9 mouse cellular contexts compared by ENCODE assay signal in genomic region chr19:11292990-11293389, GRCm38 (mm10). TPM values are rescaled to one million over a fixed set of nuclear protein-coding genes. Genes with fewer than 3 reads are reported as not detected.
DNase-seq lines count a peak whose midpoint lies in the region; ATAC-seq lines count a peak whose summit lies in the region.
"Had no signal": no experiment of that assay in that cellular context is flagged by ENCODE, and none has a peak within 500 bp of the region (broad histone marks: within the 10 kb centered on the region; RNA-seq: fewer than 3 reads in every experiment).

No protein-coding gene starts in this region.

- peak overlapping the region; percentile 43 for H3K4me3 ChIP-seq in kidney, embryonic 15.5 days (replicated peaks)
- H3K4me3 ChIP-seq in limb, embryonic 10.5 days, result peak overlapping the region; percentile 43

- peak overlapping the region; percentile 36 for H3K9ac ChIP-seq in kidney, embryonic 15.5 days

- no peak for DNase-seq in kidney, adult 18-20 months
- peak; percentile 8 for DNase-seq in adrenal gland, postnatal 14 days
- DNase-seq in heart, adult 8-10 months (ENCODE audit: low spot score), result peak; percentile 20
- peak; percentile 39 for DNase-seq in limb, embryonic 10.5 days (ENCODE audit: low spot score)
- peak; percentile 59 for DNase-seq in naive thymus-derived CD4-positive, alpha-beta T cell, adult 2 months (ENCODE audit: low read depth)
- no peak for DNase-seq in cerebellum, adult 11-12 months

- H3K4me1 ChIP-seq in kidney, embryonic 15.5 days, result no peaks in the 10 kb centered on the region
- no peaks in the 10 kb centered on the region for H3K4me1 ChIP-seq in limb, embryonic 10.5 days

- H3K27ac ChIP-seq in kidney, embryonic 15.5 days, result 0 out of 2 replicates have a peak overlapping the region, but pooled peaks have one; percentile 45
- H3K27ac ChIP-seq in limb, embryonic 10.5 days, result peak overlapping the region; percentile 64

- H3K36me3 ChIP-seq in kidney, embryonic 15.5 days, result no peaks in the 10 kb centered on the region
- H3K36me3 ChIP-seq in limb, embryonic 10.5 days, result no peaks in the 10 kb centered on the region

- H3K4me2 ChIP-seq in kidney, embryonic 15.5 days, result peak overlapping the region; percentile 58

- H3K27me3 ChIP-seq in kidney, embryonic 15.5 days, result no peaks in the 10 kb centered on the region
- H3K27me3 ChIP-seq in limb, embryonic 10.5 days (ENCODE audit: low read depth, poor library complexity, severe bottlenecking), result no peaks in the 10 kb centered on the region

- 11% methylated on average over 12 of the region's 12 CpGs for whole genome bisulfite sequencing in kidney, embryonic 15.5 days
- 13% methylated on average over 12 of the region's 12 CpGs for WGBS in limb, embryonic 10.5 days

- no peak for ATAC-seq in kidney, embryonic 15.5 days (replicated peaks; ENCODE audit: low FRiP score)
- no peak for ATAC-seq in frontal cortex, adult (ENCODE audit: low TSS enrichment)

- no peaks in the 10 kb centered on the region for H3K9me3 ChIP-seq in kidney, embryonic 15.5 days (replicated peaks)
- H3K9me3 ChIP-seq in limb, embryonic 10.5 days (replicated peaks), result no peaks in the 10 kb centered on the region

RNA-seq across cellular contexts. Expression of gene Ms4a5, which starts 9.3 kb away (rescaled TPM):
- polyA plus RNA-seq in kidney, embryonic 15.5 days (2015; fragmentation: Nextera tagmentation; extraction: Ambion mirVana), result not detected in 2 replicates
- total RNA-seq in adrenal gland, postnatal 14 days (2021), result not detected in 2 replicates
- not detected for total RNA-seq in heart, adult 8-10 months (2022)
- polyA plus RNA-seq in limb, embryonic 10.5 days (2016; fragmentation: Nextera tagmentation; extraction: Ambion mirVana), result not detected in 2 replicates
- total RNA-seq: layer of hippocampus, postnatal 10 days had no signal

RNA-seq across cellular contexts. Expression of gene Ms4a14, which starts 21.3 kb away (rescaled TPM):
- polyA plus RNA-seq in kidney, embryonic 15.5 days (2015; fragmentation: Nextera tagmentation; extraction: Ambion mirVana), result 0.06 TPM in 2 replicates
- total RNA-seq in adrenal gland, postnatal 14 days (2021), result not detected in 2 replicates
- under 1 TPM in 3 of 4 experiments, not detected in 1; 0.12 to 0.20 (median 0.13) TPM for total RNA-seq in heart, adult 8-10 months (2022)
- not detected in 2 replicates for polyA plus RNA-seq in limb, embryonic 10.5 days (2016; fragmentation: Nextera tagmentation; extraction: Ambion mirVana)
- total RNA-seq: layer of hippocampus, postnatal 10 days had no signal

RNA-seq across cellular contexts. Expression of gene Ms4a1, which starts 26.9 kb away (rescaled TPM):
- polyA plus RNA-seq in kidney, embryonic 15.5 days (2015; fragmentation: Nextera tagmentation; extraction: Ambion mirVana), result not detected in 2 replicates
- total RNA-seq in adrenal gland, postnatal 14 days (2021), result 1.8 and 9.8 TPM in 2 replicates
- total RNA-seq in heart, adult 8-10 months (2022), result under 1 TPM; 0.33 to 0.78 (median 0.34) TPM
- polyA plus RNA-seq in limb, embryonic 10.5 days (2016; fragmentation: Nextera tagmentation; extraction: Ambion mirVana), result not detected in 2 replicates

RNA-seq across cellular contexts. Expression of gene Ms4a7, which starts 43.0 kb away (rescaled TPM):
- 5.1 TPM in 2 replicates for polyA plus RNA-seq in kidney, embryonic 15.5 days (2015; fragmentation: Nextera tagmentation; extraction: Ambion mirVana)
- total RNA-seq in adrenal gland, postnatal 14 days (2021), result 0.41 and 1.0 TPM in 2 replicates
- total RNA-seq in heart, adult 8-10 months (2022), result 1 to 10 TPM in 2 of 4 experiments, under 1 TPM in 2; 0.59 to 1.9 (median 1.2) TPM
- 0.33 TPM in 1 of 2 replicates, not detected in the other for polyA plus RNA-seq in limb, embryonic 10.5 days (2016; fragmentation: Nextera tagmentation; extraction: Ambion mirVana)
- total RNA-seq: layer of hippocampus, postnatal 10 days had no signal

Comparison
In these comparisons a context has a peak if more than half of its experiments do, and no peak if none do; other contexts are left out.
1. DNase-seq: peak in adrenal gland, postnatal 14 days (single experiment), heart, adult 8-10 months (single experiment), limb, embryonic 10.5 days (single experiment) and naive thymus-derived CD4-positive, alpha-beta T cell, adult 2 months (single experiment); none in kidney, adult 18-20 months (single experiment) and cerebellum, adult 11-12 months (single experiment).